Mouse (Mus musculus): ENCODE data around the gene Gm13285.
"Not testable (repeated sequence)": the region's sequence is repeated elsewhere in the genome, so short reads cannot be mapped to it uniquely, and the experiment has no call there.

DNA sequence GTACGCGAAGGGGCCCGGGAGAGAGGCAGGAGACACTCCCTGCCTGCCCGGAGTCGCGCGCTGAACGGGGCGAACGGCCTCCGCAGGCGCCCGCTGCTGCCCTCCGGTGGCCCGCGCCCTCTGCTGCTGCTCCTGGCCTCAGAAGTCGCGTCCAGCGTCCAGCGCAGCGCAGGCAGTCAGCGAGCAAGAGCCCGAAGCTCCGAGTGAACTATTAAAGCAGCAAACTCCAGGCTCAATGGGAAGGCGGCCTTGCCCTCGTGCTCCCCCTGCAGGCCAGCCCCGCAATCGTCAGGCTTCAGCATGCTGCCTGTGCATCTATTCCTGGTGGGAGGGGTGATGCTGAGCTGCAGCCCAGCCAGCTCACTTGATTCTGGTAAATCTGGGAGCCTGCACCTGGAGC lies 2.4 kb upstream of the Gm13285 start, which contains the start of gene Gm13279:
- TF ChIP-seq POU5F1 (IDR thresholded peaks at IDR 0.05; ENCODE audit: borderline replicate concordance, low read length); CTCF (conservative IDR thresholded peaks at IDR 0.05; ENCODE audit: low read length); NANOG (IDR thresholded peaks at IDR 0.05; ENCODE audit: borderline replicate concordance, low read length): not testable (repeated sequence)
